Mouse (Mus musculus) heart, embryonic 14.5 days (tissue): ENCODE data around the gene Gm45261. TPM values are rescaled to one million over a fixed set of nuclear protein-coding genes. Genes with fewer than 3 reads are reported as not detected.

ENCODE experiments used
- ATAC-seq: fragments of 200-750 bp; cut with Nextera tagmentation; 2 replicates; pipeline ENCODE4 v1.8.0; 2017; ENCODE audit warnings: low read depth, moderate TSS enrichment; ENCODE audit not compliant: insufficient number of reproducible peaks, insufficient read depth, low FRiP score
- H3K27ac ChIP-seq, 2 experiments: fragments of 200-500 bp in 1 of 2; fragments of 300-500 bp in 1 of 2; sonication (generic) in 1 of 2; replicated peaks in 1 of 2; 2 replicates each; pipeline ENCODE4 v1.5.1; 2012 to 2014; ENCODE audit warnings: low read depth in 2 of 2, low read length in 2 of 2, control low read depth in 1 of 2, mild to moderate bottlenecking in 1 of 2, mixed read lengths in 1 of 2; ENCODE audit not compliant: control insufficient read depth in 1 of 2, insufficient read depth in 1 of 2
- H3K27me3 ChIP-seq: fragments of 300-500 bp; sonication (generic); 2 replicates; pipeline ENCODE4 v1.6.1; 2014; ENCODE audit warnings: mild to moderate bottlenecking, low read length, control low read depth; ENCODE audit not compliant: control insufficient read depth, insufficient read depth
- H3K36me3 ChIP-seq: fragments of 300-500 bp; sonication (generic); 2 replicates; pipeline ENCODE4 v1.6.1; 2014; ENCODE audit warnings: mild to moderate bottlenecking, control low read depth, low read length, mixed read lengths; ENCODE audit not compliant: control insufficient read depth, insufficient read depth
- H3K4me1 ChIP-seq, 2 experiments: fragments of 200-500 bp in 1 of 2; fragments of 300-500 bp in 1 of 2; sonication (generic) in 1 of 2; 2 replicates each; pipeline ENCODE4 v1.6.1; 2012 to 2014; ENCODE audit warnings: low read length in 2 of 2, control low read depth in 1 of 2, mixed read lengths in 1 of 2; ENCODE audit not compliant: control insufficient read depth in 2 of 2, insufficient read depth in 2 of 2
- H3K4me2 ChIP-seq: fragments of 300-500 bp; sonication (generic); 2 replicates; pipeline ENCODE4 v1.6.1; 2014; ENCODE audit warnings: mild to moderate bottlenecking, low read length
- H3K4me3 ChIP-seq, 2 experiments: fragments of 200-500 bp in 1 of 2; fragments of 300-500 bp in 1 of 2; sonication (generic) in 1 of 2; 2 replicates each; pipeline ENCODE4 v1.5.1; 2012 to 2014; ENCODE audit warnings: low read length in 2 of 2, mild to moderate bottlenecking in 2 of 2, control low read depth in 1 of 2, low read depth in 1 of 2, moderate library complexity in 1 of 2; ENCODE audit not compliant: control insufficient read depth in 1 of 2, insufficient read depth in 1 of 2
- H3K9ac ChIP-seq: fragments of 300-500 bp; sonication (generic); 2 replicates; pipeline ENCODE4 v1.6.1; 2014; ENCODE audit warnings: mild to moderate bottlenecking, low read length
- H3K9me3 ChIP-seq: fragments of 300-500 bp; sonication (generic); 2 replicates; pipeline ENCODE4 v1.6.1; 2016; ENCODE audit warnings: low read length, control low read depth; ENCODE audit not compliant: control insufficient read depth
- WGBS: fragments of 180-500 bp; shearing (Covaris S2); extraction: QIAGEN DNeasy Blood & Tissue Kit; methylation state at CpG from one replicate; pipeline ENCODE4 v1.1.7; 2014; 5-methylcytosine and 5-hydroxymethylcytosine counted together
- polyA plus RNA-seq: library from polyadenylated mRNA; unstranded; fragments of >200 nt; fragmentation: Nextera tagmentation; extraction: Ambion mirVana; gene quantifications from 2 replicates; pipeline ENCODE4 v1.2.1, GENCODE M21; 2014

Gm45261 gene
- polyA plus RNA-seq, 1 experiment from 2014 or later, result not detected

GRCm38 (mm10) chr1:80472395-80472794 is 11.1 kb upstream of the Gm45261 start:
- Histone ChIP-seq H3K27me3 (no peaks in the 10 kb centered on the region), H3K9me3 (no peaks in the 10 kb centered on the region), H3K4me3 (no peak overlapping the region), H3K9ac (no peak overlapping the region), H3K4me2 (no peak overlapping the region), H3K4me1 (no peaks in the 10 kb centered on the region), H3K27ac (no peak overlapping the region), H3K36me3 (no peaks in the 10 kb centered on the region)
- WGBS, result 94% methylated on average over 1 of the region's 1 CpGs
- no peak for ATAC-seq

- no peak overlapping the region for H3K9ac ChIP-seq
- no peaks in the 10 kb centered on the region for H3K36me3 ChIP-seq
- H3K4me3 ChIP-seq, result no peak overlapping the region
- WGBS, result 78% methylated on average over 1 of the region's 1 CpGs
- H3K27ac ChIP-seq, result no peak overlapping the region
- H3K4me2 ChIP-seq, result no peak overlapping the region
- no peak for ATAC-seq
- no peaks in the 10 kb centered on the region for H3K4me1 ChIP-seq
- no peaks in the 10 kb centered on the region for H3K27me3 ChIP-seq
- H3K9me3 ChIP-seq, result no peaks in the 10 kb centered on the region
These were observed 1.3 kb downstream of the Gm45261 start for GRCm38 (mm10) chr1:80459923-80460322.

GRCm38 (mm10) chr1:80459477-80459876 is 1.8 kb downstream of the Gm45261 start:
- H3K9me3 ChIP-seq, result no peaks in the 10 kb centered on the region
- no peaks in the 10 kb centered on the region for H3K4me1 ChIP-seq
- no peaks in the 10 kb centered on the region for H3K36me3 ChIP-seq
- no peak for ATAC-seq
- H3K4me2 ChIP-seq, result no peak overlapping the region
- H3K9ac ChIP-seq, result no peak overlapping the region
- H3K27me3 ChIP-seq, result no peaks in the 10 kb centered on the region
- H3K4me3 ChIP-seq, result no peak overlapping the region
- H3K27ac ChIP-seq, result no peak overlapping the region

- H3K4me1 ChIP-seq, result no peaks in the 10 kb centered on the region
- no peak overlapping the region for H3K9ac ChIP-seq
- WGBS, result 65% methylated on average over 2 of the region's 2 CpGs
- no peak overlapping the region for H3K4me2 ChIP-seq
- H3K27ac ChIP-seq, result no peak overlapping the region
- no peak for ATAC-seq
- H3K9me3 ChIP-seq, result no peaks in the 10 kb centered on the region
- no peak overlapping the region for H3K4me3 ChIP-seq
- H3K36me3 ChIP-seq, result no peaks in the 10 kb centered on the region
- no peaks in the 10 kb centered on the region for H3K27me3 ChIP-seq
These were observed 7.3 kb downstream of the Gm45261 start for GRCm38 (mm10) chr1:80453971-80454370.

GRCm38 (mm10) chr1:80451914-80452549 is 9.2 kb downstream of the Gm45261 start:
- no peak for ATAC-seq
- H3K9ac ChIP-seq, result no peak overlapping the region
- WGBS, result 71% methylated on average over 1 of the region's 1 CpGs
- H3K4me3 ChIP-seq, result no peak overlapping the region
- no peaks in the 10 kb centered on the region for H3K4me1 ChIP-seq
- no peak overlapping the region for H3K27ac ChIP-seq
- H3K9me3 ChIP-seq, result no peaks in the 10 kb centered on the region
- H3K27me3 ChIP-seq, result no peaks in the 10 kb centered on the region
- no peaks in the 10 kb centered on the region for H3K36me3 ChIP-seq
- no peak overlapping the region for H3K4me2 ChIP-seq

GRCm38 (mm10) chr1:80447554-80447953 is 13.7 kb downstream of the Gm45261 start:
- Histone ChIP-seq H3K9me3 (no peaks in the 10 kb centered on the region), H3K27me3 (no peaks in the 10 kb centered on the region), H3K4me2 (no peak overlapping the region), H3K27ac (no peak overlapping the region), H3K9ac (no peak overlapping the region), H3K36me3 (no peaks in the 10 kb centered on the region), H3K4me3 (no peak overlapping the region), H3K4me1 (no peaks in the 10 kb centered on the region)
- ATAC-seq, result no peak
- WGBS, result 30% methylated on average over 1 of the region's 1 CpGs

GRCm38 (mm10) chr1:80440911-80441310 is 20.3 kb downstream of the Gm45261 start:
- H3K4me2 ChIP-seq, result no peak overlapping the region
- H3K4me1 ChIP-seq, result no peaks in the 10 kb centered on the region
- 64% methylated on average over 2 of the region's 2 CpGs for WGBS
- H3K9ac ChIP-seq, result no peak overlapping the region
- H3K4me3 ChIP-seq, result no peak overlapping the region
- no peak for ATAC-seq
- H3K9me3 ChIP-seq, result no peaks in the 10 kb centered on the region
- no peaks in the 10 kb centered on the region for H3K27me3 ChIP-seq
- H3K27ac ChIP-seq, result no peak overlapping the region
- no peaks in the 10 kb centered on the region for H3K36me3 ChIP-seq

- Histone ChIP-seq H3K9ac (no peak overlapping the region), H3K27me3 (no peaks in the 10 kb centered on the region), H3K4me1 (no peaks in the 10 kb centered on the region), H3K9me3 (no peaks in the 10 kb centered on the region), H3K27ac (no peak overlapping the region), H3K36me3 (no peaks in the 10 kb centered on the region), H3K4me2 (no peak overlapping the region), H3K4me3 (no peak overlapping the region)
- ATAC-seq, result no peak
- WGBS, result 57% methylated on average over 2 of the region's 2 CpGs
These were observed 22.7 kb downstream of the Gm45261 start for GRCm38 (mm10) chr1:80438506-80438905.
